Mouse (Mus musculus) embryo, embryonic 9.5 days (tissue): ENCODE data around the gene Perm1.

Experiments used
- DNase-seq: peaks from one replicate; pipeline ENCODE4 v3.0.0-alpha.2; 2017; ENCODE audit errors: extremely low spot score

Perm1 gene

DNA sequence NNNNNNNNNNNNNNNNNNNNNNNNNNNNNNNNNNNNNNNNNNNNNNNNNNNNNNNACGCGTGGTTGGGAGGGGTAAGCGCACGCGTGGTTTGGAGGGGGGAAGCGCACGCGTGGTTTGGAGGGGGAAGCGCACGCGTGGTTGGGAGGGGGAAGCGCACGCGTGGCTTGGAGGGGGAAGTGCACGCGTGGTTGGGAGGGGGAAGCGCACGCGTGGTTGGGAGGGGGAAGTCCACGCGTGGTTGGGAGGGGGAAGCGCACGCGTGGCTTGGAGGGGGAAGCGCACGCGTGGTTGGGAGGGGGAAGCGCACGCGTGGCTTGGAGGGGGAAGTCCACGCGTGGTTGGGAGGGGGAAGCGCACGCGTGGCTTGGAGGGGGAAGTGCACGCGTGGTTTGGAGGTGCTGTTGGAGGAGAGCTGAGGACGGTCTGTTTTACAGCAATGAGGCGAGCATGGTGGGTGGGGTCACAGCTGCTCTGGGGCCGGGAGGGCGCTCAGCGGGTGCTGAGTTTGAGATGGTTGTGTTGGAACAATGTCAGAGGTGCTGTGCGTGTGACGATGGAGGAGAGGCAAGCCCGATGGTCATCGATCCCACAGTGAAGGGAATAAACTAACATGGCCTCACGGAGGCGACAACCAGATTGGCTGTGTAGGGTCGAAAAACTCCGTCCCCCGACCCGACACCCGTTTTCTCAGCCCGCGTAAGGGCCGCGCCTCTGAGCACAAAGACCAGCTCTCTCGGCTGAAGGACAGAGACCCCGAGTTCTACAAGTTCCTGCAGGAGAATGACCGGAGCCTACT lies 21.2 kb downstream of the Perm1 start:
- DNase-seq: peak; percentile 47

DNA sequence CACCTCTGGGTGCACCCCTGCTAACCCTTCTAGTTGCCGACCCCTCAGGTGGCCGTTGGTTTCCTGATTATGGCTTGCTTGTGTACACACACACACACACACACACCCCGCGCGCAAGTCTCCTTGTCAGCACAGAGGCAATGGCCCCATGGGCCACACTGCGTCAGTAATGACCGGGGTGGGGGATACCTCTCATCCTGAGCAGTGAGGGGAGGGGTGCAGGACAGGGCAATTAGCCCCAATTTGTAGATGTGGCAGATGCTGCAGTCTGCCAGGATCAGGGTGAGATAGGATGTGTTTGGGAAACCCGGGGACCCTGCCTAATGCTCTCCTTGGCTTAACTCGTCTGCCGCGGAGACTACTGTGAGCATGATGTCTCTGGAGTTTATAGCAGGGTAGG lies 33.9 kb downstream of the Perm1 start:
- no peak for DNase-seq

DNA sequence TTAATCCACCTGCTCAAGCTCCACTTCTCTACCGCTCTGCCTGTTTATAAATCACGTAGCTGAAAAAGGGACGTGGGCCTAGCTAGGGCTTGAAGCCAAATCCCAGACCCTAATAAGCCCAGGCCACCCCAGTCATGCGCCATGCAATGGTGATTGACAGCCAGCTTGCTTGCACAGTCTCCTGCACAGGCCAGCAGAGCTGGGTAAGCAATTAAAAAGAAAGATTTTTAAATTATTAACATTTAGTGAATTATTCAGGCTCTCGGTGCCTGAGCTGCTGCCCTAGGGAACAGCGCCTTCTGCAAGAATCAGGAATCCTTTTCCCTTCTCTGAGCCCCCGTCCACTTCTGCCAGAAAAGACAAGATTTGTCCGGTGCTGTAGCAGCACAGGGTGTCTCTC lies 35.4 kb downstream of the Perm1 start:
- no peak for DNase-seq

DNA sequence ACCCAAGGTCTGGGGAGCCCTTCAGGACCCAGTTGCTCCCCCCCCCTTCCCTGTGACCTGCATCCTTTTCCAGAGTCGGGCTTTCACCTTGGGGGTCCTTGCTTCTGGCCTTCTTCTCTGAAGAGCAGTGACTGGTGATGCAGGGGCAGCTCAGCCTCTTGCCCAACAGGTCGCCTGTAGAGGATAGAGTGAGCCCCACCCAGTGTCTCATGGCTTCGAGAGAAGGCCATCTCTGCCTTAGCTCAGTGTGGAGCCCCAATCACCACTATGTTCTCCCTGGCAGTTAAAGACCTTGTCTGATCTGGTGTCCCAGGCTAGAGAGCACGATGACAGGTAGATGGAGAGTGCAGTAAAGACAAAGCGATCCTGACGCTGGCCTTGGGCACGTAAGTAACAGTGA lies 36.5 kb downstream of the Perm1 start:
- no peak for DNase-seq

DNA sequence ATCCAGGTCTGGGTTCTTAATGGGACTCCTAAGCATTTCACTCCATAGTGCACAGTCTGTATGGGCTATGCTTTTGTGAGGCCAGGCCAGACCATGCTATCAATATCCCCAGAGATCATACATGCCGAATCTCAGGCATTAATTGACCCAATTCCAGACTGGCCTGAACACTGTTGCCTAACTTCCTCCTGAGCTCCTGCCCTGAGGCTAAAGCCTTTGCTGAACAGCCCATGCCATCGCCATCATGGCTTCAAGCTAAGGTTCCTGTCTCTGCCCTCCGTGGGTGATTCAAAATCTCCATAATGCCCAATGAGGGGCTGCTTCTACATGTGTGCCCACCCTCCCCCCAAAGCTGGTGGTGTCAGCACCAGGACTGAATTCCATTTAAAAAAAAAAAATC lies 37.0 kb downstream of the Perm1 start:
- no peak for DNase-seq

DNA sequence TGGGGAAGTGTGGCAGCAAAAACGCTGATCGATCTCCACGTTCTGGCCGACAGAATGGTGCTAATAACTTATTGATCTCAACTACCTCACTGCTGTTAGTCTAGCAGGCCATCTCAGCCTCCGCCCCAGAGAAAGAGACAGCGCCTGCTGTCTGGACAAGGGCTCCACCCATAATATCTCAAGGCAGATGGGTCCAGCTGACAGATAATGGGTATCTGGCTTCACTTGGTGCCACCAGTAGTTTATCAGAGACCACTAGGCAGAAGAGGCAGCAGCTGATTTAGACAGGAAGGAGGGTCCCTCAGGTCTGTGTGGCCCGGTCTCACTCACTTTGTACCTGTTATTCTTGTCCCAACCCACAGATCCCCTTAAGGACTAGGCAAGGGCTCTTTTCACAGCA lies 37.4 kb downstream of the Perm1 start:
- no peak for DNase-seq

DNA sequence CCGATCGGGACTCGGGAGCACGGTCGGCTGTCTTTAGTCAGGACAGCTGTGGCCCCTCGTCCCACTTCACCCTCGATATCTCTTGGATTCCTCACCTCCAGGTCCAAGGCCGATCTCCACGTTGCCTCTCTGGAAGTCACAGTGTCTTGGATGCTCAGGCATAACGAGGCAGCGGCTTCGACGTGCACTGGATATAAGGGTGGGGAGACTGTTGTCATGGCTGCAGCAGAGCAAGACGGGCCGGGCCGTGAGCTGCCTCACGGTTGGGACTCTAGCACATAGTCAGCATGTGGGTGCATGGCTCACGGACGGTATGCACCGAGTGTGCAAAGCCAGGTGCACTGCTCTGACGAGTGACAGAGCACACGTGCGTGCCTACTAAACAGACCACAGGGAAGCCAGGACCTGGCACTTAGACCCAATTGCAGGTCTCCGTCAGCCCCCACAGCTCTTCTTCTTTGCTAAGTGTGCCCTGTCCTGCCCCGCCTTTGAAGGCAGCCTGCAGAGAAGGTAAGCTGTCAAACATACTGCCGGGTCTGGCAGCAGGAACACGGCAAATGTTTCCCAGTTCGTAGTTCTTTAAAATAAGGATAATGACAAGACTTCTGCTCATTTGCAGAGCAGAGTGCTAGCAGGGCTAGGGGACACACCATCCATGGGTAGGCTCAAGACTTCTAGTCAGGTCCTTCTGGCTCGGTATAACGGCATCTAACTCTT lies 38.9 kb downstream of the Perm1 start:
- peak; percentile 30 for DNase-seq

DNA sequence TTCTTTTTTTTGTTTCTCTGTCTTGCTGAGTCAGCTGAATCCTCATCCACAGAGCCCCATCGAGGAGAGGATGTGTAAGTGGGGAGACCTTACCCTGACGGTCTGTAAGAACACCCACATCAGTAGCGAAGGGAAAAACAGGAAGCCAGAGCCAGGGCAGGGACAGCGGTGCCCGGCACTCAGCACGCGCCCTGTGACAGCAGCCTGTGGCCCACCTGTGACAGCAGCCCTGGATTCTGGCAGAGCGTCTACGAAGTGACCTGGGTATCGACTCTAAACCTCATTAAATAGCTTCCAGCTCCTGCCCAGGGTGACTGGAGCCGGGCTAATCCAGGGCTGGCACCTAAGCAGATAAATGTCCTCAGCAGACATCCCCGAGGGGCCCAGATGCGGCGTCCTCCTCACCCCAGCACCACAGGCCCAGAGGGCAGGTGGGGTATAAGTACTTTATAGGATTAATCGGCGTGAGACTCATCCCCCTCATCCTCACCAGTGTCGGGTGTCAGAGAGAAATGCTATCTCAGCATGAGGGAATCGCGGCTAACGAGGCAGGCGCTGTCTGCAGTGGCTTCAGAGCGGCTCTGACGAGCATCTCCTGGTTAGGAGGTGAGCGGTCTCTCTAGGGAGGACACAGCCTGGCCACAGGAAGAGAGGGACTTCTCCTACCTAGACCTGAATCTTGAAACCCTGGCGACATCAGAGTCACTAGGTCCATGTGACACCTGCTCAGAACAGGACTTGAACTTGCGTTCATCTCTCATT lies 39.6 kb downstream of the Perm1 start, which contains the start of gene Samd11:
Samd11 (minus strand) TSS at position 580 of the 762 bp plus-strand sequence.
- peak; percentile 27 for DNase-seq
